Mouse (Mus musculus): ENCODE results near the gene Abcg3. TPM values are rescaled to one million over a fixed set of nuclear protein-coding genes. Genes with fewer than 3 reads are reported as not detected.
A peak's percentile ranks its signal among the peaks of the same experiment; 100 is the strongest.

Gene Abcg3
- 0.30 and 0.31 TPM in 2 replicates for polyA plus RNA-seq (2012; rRNA removed)

- Histone ChIP-seq H3K27ac (ENCODE audit: insufficient read depth, low read length) (no peak within 1 kb of the TSS), H3K4me3 (ENCODE audit: insufficient read depth, low read length) (no peak within 1 kb of the TSS), H3K4me1 (ENCODE audit: control insufficient read depth, insufficient read depth, low read length) (no peaks in the 10 kb centered on the region)
- TF ChIP-seq POLR2A (IDR thresholded peaks at IDR 0.05; ENCODE audit: extremely low read depth, insufficient read depth, low read length) (no peak), CTCF (IDR thresholded peaks at IDR 0.05; ENCODE audit: extremely low read depth, insufficient read depth, low read length) (no peak)
Measured at GRCm38 (mm10) chr5:104982535-104982934, at the start of gene Abcg3. Gene Abcg3, minus strand, starts transcription at chr5:104982718.

- Histone ChIP-seq H3K4me1 (ENCODE audit: control insufficient read depth, insufficient read depth, low read length) (no peaks in the 10 kb centered on the region), H3K27ac (ENCODE audit: insufficient read depth, low read length) (no peak overlapping the region), H3K4me3 (ENCODE audit: insufficient read depth, low read length) (no peak overlapping the region)
- TF ChIP-seq POLR2A (IDR thresholded peaks at IDR 0.05; ENCODE audit: extremely low read depth, insufficient read depth, low read length) (no peak), CTCF (IDR thresholded peaks at IDR 0.05; ENCODE audit: extremely low read depth, insufficient read depth, low read length) (no peak)
Measured at GRCm38 (mm10) chr5:105012551-105012950, 30.0 kb upstream of the Abcg3 start.

DNA sequence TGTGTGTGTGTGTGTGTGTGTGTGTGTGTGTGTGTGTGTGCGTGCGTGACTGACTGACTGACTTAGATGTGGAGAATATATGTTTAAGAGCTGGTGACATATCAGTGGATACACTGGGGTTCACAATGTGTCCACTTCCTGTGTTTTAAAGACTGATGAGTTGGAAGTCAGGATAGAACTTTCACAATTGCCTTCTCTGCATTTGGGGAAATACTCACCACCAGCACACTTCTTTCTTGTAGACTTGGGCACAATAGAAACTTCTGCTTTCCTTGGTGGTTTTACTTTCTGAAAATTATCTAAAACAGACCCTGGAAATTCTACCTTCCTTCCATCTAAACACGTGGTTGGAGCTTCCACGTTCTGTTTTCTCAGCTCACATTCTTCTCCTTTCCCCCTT is 29.1 kb upstream of the Abcg3 start:
- Histone ChIP-seq H3K27ac (ENCODE audit: insufficient read depth, low read length) (no peak overlapping the region), H3K4me3 (ENCODE audit: insufficient read depth, low read length) (no peak overlapping the region), H3K4me1 (ENCODE audit: control insufficient read depth, insufficient read depth, low read length) (no peaks in the 10 kb centered on the region)
- TF ChIP-seq CTCF (IDR thresholded peaks at IDR 0.05; ENCODE audit: extremely low read depth, insufficient read depth, low read length): no peak
- TF ChIP-seq POLR2A (IDR thresholded peaks at IDR 0.05; ENCODE audit: extremely low read depth, insufficient read depth, low read length): no peak

- Histone ChIP-seq H3K4me3 (ENCODE audit: insufficient read depth, low read length) (no peak overlapping the region), H3K4me1 (ENCODE audit: control insufficient read depth, insufficient read depth, low read length) (no peaks in the 10 kb centered on the region), H3K27ac (ENCODE audit: insufficient read depth, low read length) (no peak overlapping the region)
- no peak for TF ChIP-seq POLR2A (IDR thresholded peaks at IDR 0.05; ENCODE audit: extremely low read depth, insufficient read depth, low read length)
- no peak for TF ChIP-seq CTCF (IDR thresholded peaks at IDR 0.05; ENCODE audit: extremely low read depth, insufficient read depth, low read length)
Measured at GRCm38 (mm10) chr5:105010376-105010775, 27.9 kb upstream of the Abcg3 start.

DNA sequence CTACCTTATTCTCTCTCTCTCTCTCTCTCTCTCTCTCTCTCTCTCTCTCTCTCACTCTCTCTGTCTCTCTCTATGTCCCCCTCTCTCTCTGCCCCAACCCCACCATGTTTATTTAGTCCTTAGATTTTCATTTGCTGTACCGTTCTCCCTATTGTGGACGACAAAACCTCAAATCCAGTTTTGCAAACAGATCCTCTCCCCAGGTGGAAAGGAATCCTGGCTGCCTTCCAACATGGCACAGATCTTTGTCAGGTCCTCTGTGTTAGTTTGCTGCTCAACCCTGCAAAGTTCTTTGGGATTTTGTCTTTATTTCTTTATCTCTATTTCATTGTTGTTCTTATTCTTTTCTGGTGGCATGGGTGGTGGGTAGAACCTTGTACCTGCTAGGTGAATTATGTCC is 6.9 kb upstream of the Abcg3 start:
- TF ChIP-seq CTCF (IDR thresholded peaks at IDR 0.05; ENCODE audit: extremely low read depth, insufficient read depth, low read length) (no peak), POLR2A (IDR thresholded peaks at IDR 0.05; ENCODE audit: extremely low read depth, insufficient read depth, low read length) (no peak)

GRCm38 (mm10) chr5:104988000-104988399 is 5.5 kb upstream of the Abcg3 start:
- Histone ChIP-seq H3K4me1 (ENCODE audit: control insufficient read depth, insufficient read depth, low read length) (no peaks in the 10 kb centered on the region), H3K27ac (ENCODE audit: insufficient read depth, low read length) (no peak overlapping the region), H3K4me3 (ENCODE audit: insufficient read depth, low read length) (no peak overlapping the region)
- TF ChIP-seq CTCF (IDR thresholded peaks at IDR 0.05; ENCODE audit: extremely low read depth, insufficient read depth, low read length) (no peak), POLR2A (IDR thresholded peaks at IDR 0.05; ENCODE audit: extremely low read depth, insufficient read depth, low read length) (no peak)

More for the DNA sequence above, 6.9 kb upstream of the Abcg3 start:
- no peaks in the 10 kb centered on the region for H3K4me1 ChIP-seq (ENCODE audit: control insufficient read depth, insufficient read depth, low read length)
- H3K4me3 ChIP-seq (ENCODE audit: insufficient read depth, low read length): no peak overlapping the region
- no peak overlapping the region for H3K27ac ChIP-seq (ENCODE audit: insufficient read depth, low read length)

DNA sequence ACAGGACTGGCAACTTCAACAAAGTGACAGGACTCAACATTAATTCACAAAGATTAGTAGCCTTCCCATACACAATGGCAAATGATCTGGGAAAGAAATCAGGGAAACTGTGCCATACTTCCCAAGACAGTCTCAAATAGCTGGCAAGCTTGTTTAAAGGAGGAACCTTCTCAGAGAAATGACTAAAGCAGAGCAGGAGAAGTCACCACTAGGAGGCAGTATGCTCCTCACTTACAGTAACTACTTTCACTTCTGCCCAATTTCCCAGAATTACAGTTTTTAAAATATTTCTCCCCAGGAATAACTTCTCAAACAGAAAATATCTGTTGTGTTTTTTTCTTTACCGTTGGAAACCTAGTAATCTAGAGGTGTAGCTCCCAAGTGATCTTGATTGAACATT is 4.2 kb upstream of the Abcg3 start:
- H3K4me1 ChIP-seq (ENCODE audit: control insufficient read depth, insufficient read depth, low read length): no peaks in the 10 kb centered on the region
- H3K4me3 ChIP-seq (ENCODE audit: insufficient read depth, low read length): no peak overlapping the region
- no peak overlapping the region for H3K27ac ChIP-seq (ENCODE audit: insufficient read depth, low read length)
- TF ChIP-seq POLR2A (IDR thresholded peaks at IDR 0.05; ENCODE audit: extremely low read depth, insufficient read depth, low read length) (no peak), CTCF (IDR thresholded peaks at IDR 0.05; ENCODE audit: extremely low read depth, insufficient read depth, low read length) (peak; percentile 26; the same call in 1 of the 2 replicates)

GRCm38 (mm10) chr5:104979040-104979513 is 3.4 kb downstream of the Abcg3 start:
- Histone ChIP-seq H3K27ac (ENCODE audit: insufficient read depth, low read length) (no peak overlapping the region), H3K4me3 (ENCODE audit: insufficient read depth, low read length) (no peak overlapping the region), H3K4me1 (ENCODE audit: control insufficient read depth, insufficient read depth, low read length) (no peaks in the 10 kb centered on the region)
- TF ChIP-seq POLR2A (IDR thresholded peaks at IDR 0.05; ENCODE audit: extremely low read depth, insufficient read depth, low read length): no peak

GRCm38 (mm10) chr5:104958141-104958793 is 24.3 kb downstream of the Abcg3 start:
- Histone ChIP-seq H3K4me1 (ENCODE audit: control insufficient read depth, insufficient read depth, low read length) (no peaks in the 10 kb centered on the region), H3K4me3 (ENCODE audit: insufficient read depth, low read length) (no peak overlapping the region), H3K27ac (ENCODE audit: insufficient read depth, low read length) (no peak overlapping the region)
- no peak for TF ChIP-seq POLR2A (IDR thresholded peaks at IDR 0.05; ENCODE audit: extremely low read depth, insufficient read depth, low read length)
- TF ChIP-seq CTCF (IDR thresholded peaks at IDR 0.05; ENCODE audit: extremely low read depth, insufficient read depth, low read length): no peak

DNA sequence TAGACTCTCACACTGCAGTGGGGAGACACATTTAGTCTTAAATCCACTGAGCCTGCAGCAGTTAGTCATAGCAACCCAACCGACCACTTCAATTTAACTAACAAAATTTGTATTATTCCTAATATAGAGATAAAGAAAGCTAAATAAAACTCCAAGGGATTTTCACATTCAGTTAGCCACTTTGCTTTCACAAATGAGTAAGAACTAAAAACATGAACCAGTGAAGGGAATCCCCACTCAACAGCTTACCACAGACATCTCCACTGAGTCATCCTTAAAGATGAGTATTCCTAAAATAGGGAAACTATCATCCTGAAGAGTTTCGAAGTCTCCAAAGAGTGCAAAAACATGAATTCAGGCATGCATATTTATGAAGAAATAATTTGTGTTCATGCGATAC is 27.3 kb downstream of the Abcg3 start:
- TF ChIP-seq CTCF (IDR thresholded peaks at IDR 0.05; ENCODE audit: extremely low read depth, insufficient read depth, low read length) (no peak), POLR2A (IDR thresholded peaks at IDR 0.05; ENCODE audit: extremely low read depth, insufficient read depth, low read length) (no peak)
- H3K4me3 ChIP-seq (ENCODE audit: insufficient read depth, low read length): no peak overlapping the region
- H3K27ac ChIP-seq (ENCODE audit: insufficient read depth, low read length): no peak overlapping the region
- no peaks in the 10 kb centered on the region for H3K4me1 ChIP-seq (ENCODE audit: control insufficient read depth, insufficient read depth, low read length)

All from cortical plate, adult 2 months (tissue).